Mouse (Mus musculus) liver, embryonic 14.5 days (tissue): ENCODE measurements around the gene Fbln1.

ENCODE experiments used
- CTCF ChIP-seq: IDR thresholded peaks from 2 replicates; pipeline ENCODE4 v1.5.1; 2016; ENCODE audit warnings: antibody characterized with exemption, low read depth, control low read depth
- EP300 ChIP-seq: IDR thresholded peaks from 2 replicates; pipeline ENCODE4 v1.6.1; 2016; ENCODE audit warnings: antibody characterized with exemption, low read depth

- TF ChIP-seq EP300 (no peak), CTCF (no peak)
These were observed 26.1 kb upstream of the Fbln1 start for GRCm38 (mm10) chr15:85179528-85180180.
